Comparison of ENCODE assay signal across 22 mouse cellular contexts in the genomic region with DNA sequence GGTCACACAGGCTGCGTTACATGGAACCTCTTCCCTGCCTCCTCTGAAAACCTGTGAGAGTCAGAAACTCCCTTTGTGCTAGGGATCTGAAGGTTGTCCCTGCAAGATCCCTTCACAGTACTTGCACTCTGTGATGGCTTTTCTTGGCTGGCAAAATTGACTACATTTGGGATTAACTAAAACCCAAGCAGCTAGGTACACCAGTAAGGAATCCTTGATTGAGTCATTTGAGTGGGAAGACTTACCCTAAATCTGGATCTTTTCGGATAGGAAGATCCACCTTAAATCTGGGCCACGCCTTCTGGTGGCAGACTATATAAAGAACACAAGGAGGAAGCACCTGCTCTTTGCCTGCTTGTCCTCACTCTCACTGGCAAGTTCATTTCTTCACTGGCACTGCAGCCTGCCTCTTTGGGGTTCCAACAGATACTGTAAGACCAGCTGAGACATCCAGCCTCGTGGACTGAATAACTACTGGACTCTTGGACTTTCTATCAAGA. TPM values are rescaled to one million over a fixed set of nuclear protein-coding genes. Genes with fewer than 3 reads are reported as not detected.
A peak's percentile ranks its signal among the peaks of the same experiment; 100 is the strongest.
DNase-seq lines count a peak whose midpoint lies in the region; ATAC-seq lines count a peak whose summit lies in the region.
"Had no signal": no experiment of that assay in that cellular context is flagged by ENCODE, and none has a peak within 500 bp of the region (broad histone marks: within the 10 kb centered on the region; RNA-seq: fewer than 3 reads in every experiment).

No protein-coding gene starts in this region.

- H3K27ac ChIP-seq in forebrain, embryonic 12.5 days = no peak overlapping the region
- H3K27ac ChIP-seq: embryonic facial prominence, embryonic 10.5 days; limb, embryonic 13.5 days; liver, embryonic 12.5 days; midbrain, embryonic 12.5 days had no signal

- peak; percentile 77 for ATAC-seq in frontal cortex, adult (ENCODE audit: low TSS enrichment)
- ATAC-seq in megakaryocyte progenitor cell, adult 5-6 weeks (replicated peaks; ENCODE audit: poor library complexity) = peak; percentile 30; the same call in 1 of the 2 replicates
- ATAC-seq in forebrain, embryonic 12.5 days (ENCODE audit: low FRiP score) = no peak
- ATAC-seq: CD4-positive, CD25-positive, alpha-beta regulatory T cell, adult 4 months; forebrain, postnatal 0 days; intestine, postnatal 0 days; liver, embryonic 12.5 days had no signal

- no peaks in the 10 kb centered on the region for H3K9me3 ChIP-seq in forebrain, embryonic 12.5 days
- H3K9me3 ChIP-seq: embryonic facial prominence, embryonic 10.5 days; heart, embryonic 12.5 days; limb, embryonic 13.5 days; midbrain, embryonic 12.5 days had no signal

- no peaks in the 10 kb centered on the region for H3K27me3 ChIP-seq in forebrain, embryonic 12.5 days
- H3K27me3 ChIP-seq: heart, embryonic 12.5 days; midbrain, embryonic 12.5 days had no signal

- DNase-seq in frontal cortex, postnatal 10 days (ENCODE audit: low spot score in 2 of 2) = no peak
- DNase-seq in right cerebral cortex, adult 2 months (ENCODE audit: low spot score in 2 of 2) = peak; percentile 26 to 47
- no peak for DNase-seq in right cerebral cortex, postnatal 4 days
- DNase-seq in thymus, postnatal 4 days = peak; percentile 24
- no peak for DNase-seq in neural tube, embryonic 10.5 days (ENCODE audit: extremely low spot score, low spot score)
- DNase-seq: adrenal gland, postnatal 36 days; cerebellum, adult 11 months; cerebellum, adult 9-11 months; forebrain, postnatal 0 days; lung, adult 18-20 months; lung, postnatal 14 days had no signal

- no peak overlapping the region for H3K4me2 ChIP-seq in forebrain, embryonic 12.5 days
- H3K4me2 ChIP-seq: heart, embryonic 12.5 days; limb, embryonic 13.5 days; liver, embryonic 12.5 days; midbrain, embryonic 12.5 days had no signal

- no peak overlapping the region for H3K9ac ChIP-seq in forebrain, embryonic 12.5 days
- H3K9ac ChIP-seq: forebrain, postnatal 0 days; heart, embryonic 12.5 days; limb, embryonic 13.5 days; liver, embryonic 12.5 days; midbrain, embryonic 12.5 days had no signal

- 79% methylated on average over 4 of the region's 4 CpGs for WGBS in forebrain, embryonic 12.5 days

- H3K4me3 ChIP-seq in forebrain, embryonic 12.5 days (replicated peaks) = no peak overlapping the region
- H3K4me3 ChIP-seq: embryonic facial prominence, embryonic 10.5 days; heart, embryonic 12.5 days; limb, embryonic 13.5 days; liver, embryonic 12.5 days; midbrain, embryonic 12.5 days had no signal

- no peaks in the 10 kb centered on the region for H3K36me3 ChIP-seq in forebrain, embryonic 12.5 days (replicated peaks)
- H3K36me3 ChIP-seq: embryonic facial prominence, embryonic 10.5 days; heart, embryonic 12.5 days; limb, embryonic 13.5 days; liver, embryonic 12.5 days; midbrain, embryonic 12.5 days had no signal

- H3K4me1 ChIP-seq in forebrain, embryonic 12.5 days = no peaks in the 10 kb centered on the region
- H3K4me1 ChIP-seq: embryonic facial prominence, embryonic 10.5 days; limb, embryonic 13.5 days; midbrain, embryonic 12.5 days had no signal

RNA-seq across cellular contexts. Expression of a gene that starts 41.0 kb away (rescaled TPM):
- 4.0 and 7.7 TPM in 2 replicates for total RNA-seq in megakaryocyte progenitor cell, adult 5-6 weeks (2015)
- 3.6 and 4.8 TPM in 2 replicates for total RNA-seq in megakaryocyte progenitor cell, adult 5-6 weeks (2017)
- polyA plus RNA-seq in forebrain, embryonic 12.5 days (2016; fragmentation: Nextera tagmentation; extraction: Ambion mirVana) = not detected in 2 replicates
- total RNA-seq: neutrophil, adult 5-6 weeks had no signal
- polyA plus RNA-seq: CD4-positive, CD25-positive, alpha-beta regulatory T cell, adult 4 months had no signal

Comparison
In these comparisons a context has a peak if more than half of its experiments do, and no peak if none do; other contexts are left out.
1. DNase-seq: peak in right cerebral cortex, adult 2 months (2 of 2) and thymus, postnatal 4 days (single experiment); none in frontal cortex, postnatal 10 days (0 of 2), right cerebral cortex, postnatal 4 days (single experiment) and neural tube, embryonic 10.5 days (single experiment).